Mouse (Mus musculus): ENCODE results near the gene Olfr1270. TPM values are rescaled to one million over a fixed set of nuclear protein-coding genes. Genes with fewer than 3 reads are reported as not detected.
"Not testable (repeated sequence)": the region's sequence is repeated elsewhere in the genome, so short reads cannot be mapped to it uniquely, and the experiment has no call there.

Olfr1270 gene
- polyA plus RNA-seq (2015; fragmentation: Nextera tagmentation; extraction: Ambion mirVana): not detected in 2 replicates

- H3K4me1 ChIP-seq (replicated peaks): no peaks in the 10 kb centered on the region
- H3K4me2 ChIP-seq: no peak within 1 kb of the TSS
- no peak within 1 kb of the TSS for H3K4me3 ChIP-seq (replicated peaks)
- ATAC-seq (ENCODE audit: low read depth) (no peak), DNase-seq (no peak)
- no peaks in the 10 kb centered on the region for H3K36me3 ChIP-seq
- H3K27me3 ChIP-seq: no peaks in the 10 kb centered on the region
- H3K27ac ChIP-seq: no peak within 1 kb of the TSS
- 67% methylated on average over 3 of the region's 3 CpGs for WGBS (ENCODE audit: insufficient replicate concordance)
- H3K9ac ChIP-seq: no peak within 1 kb of the TSS
- no peaks in the 10 kb centered on the region for H3K9me3 ChIP-seq (replicated peaks)
Observed at GRCm38 (mm10) chr2:90152991-90153390, at the start of gene Olfr1270. Gene Olfr1270 (minus strand): TSS chr2:90153091.

GRCm38 (mm10) chr2:90199606-90200005 is 46.7 kb upstream of the Olfr1270 start:
- H3K4me3 ChIP-seq (replicated peaks); H3K36me3 ChIP-seq: not testable (repeated sequence)
- no CpG with 5 or more reads among the region's 4 CpGs for WGBS (ENCODE audit: insufficient replicate concordance)

DNA sequence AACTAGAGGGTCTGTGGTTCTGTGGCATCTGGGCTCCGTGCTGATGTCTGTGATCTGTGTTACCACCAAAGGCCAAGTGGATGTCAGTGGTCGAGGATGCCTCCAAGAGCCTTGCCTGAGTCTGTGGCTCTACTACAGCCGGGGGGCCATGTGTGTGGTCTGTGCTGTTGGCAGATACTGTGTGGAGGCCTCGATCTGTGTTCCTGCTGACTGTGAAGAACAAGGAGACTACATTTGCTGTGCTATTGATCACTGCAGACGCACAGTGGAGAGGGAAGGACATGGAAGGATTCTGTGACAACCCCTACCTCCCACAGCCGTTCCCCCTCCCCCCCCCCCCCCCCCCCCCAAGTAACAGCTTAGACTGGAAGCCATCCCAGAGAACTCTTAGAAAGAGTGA is 42.4 kb upstream of the Olfr1270 start:
- WGBS (ENCODE audit: insufficient replicate concordance): no CpG with 5 or more reads among the region's 6 CpGs
- not testable (repeated sequence) for H3K27ac ChIP-seq; H3K4me3 ChIP-seq (replicated peaks); H3K9ac ChIP-seq; H3K27me3 ChIP-seq; ATAC-seq (ENCODE audit: low read depth); H3K4me2 ChIP-seq; H3K9me3 ChIP-seq (replicated peaks); DNase-seq; H3K36me3 ChIP-seq; H3K4me1 ChIP-seq (replicated peaks)

More at GRCm38 (mm10) chr2:90199606-90200005, 46.7 kb upstream of the Olfr1270 start:
- not testable (repeated sequence) for H3K27ac ChIP-seq; H3K27me3 ChIP-seq; H3K9me3 ChIP-seq (replicated peaks); H3K4me1 ChIP-seq (replicated peaks); ATAC-seq (ENCODE audit: low read depth); H3K4me2 ChIP-seq; H3K9ac ChIP-seq; DNase-seq

DNA sequence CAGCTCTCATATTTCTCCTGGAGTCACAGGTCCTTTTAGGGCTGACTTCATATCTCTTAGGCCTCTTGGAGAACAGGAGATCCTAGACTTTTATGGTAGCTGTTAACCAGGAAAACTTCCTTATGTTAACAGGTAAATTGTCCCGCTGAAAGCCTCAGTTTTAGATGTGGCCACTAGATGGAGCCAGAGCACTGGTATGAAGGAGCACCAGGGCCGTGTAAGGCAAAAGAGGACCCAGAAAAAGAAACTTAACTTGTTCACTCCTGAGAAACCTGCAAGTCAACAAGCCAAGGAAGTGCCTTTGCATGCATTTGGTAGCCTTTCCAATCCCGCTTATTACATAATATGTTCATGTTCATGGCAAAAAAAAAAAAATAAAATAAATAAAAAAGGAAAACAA is 41.9 kb upstream of the Olfr1270 start:
- H3K27ac ChIP-seq: not testable (repeated sequence)

GRCm38 (mm10) chr2:90187082-90187481 is 34.2 kb upstream of the Olfr1270 start:
- not testable (repeated sequence) for ATAC-seq (ENCODE audit: low read depth); DNase-seq; H3K27me3 ChIP-seq; H3K36me3 ChIP-seq; H3K4me2 ChIP-seq; H3K4me3 ChIP-seq (replicated peaks); H3K9me3 ChIP-seq (replicated peaks); H3K27ac ChIP-seq; H3K4me1 ChIP-seq (replicated peaks); H3K9ac ChIP-seq
- WGBS (ENCODE audit: insufficient replicate concordance): no CpG with 5 or more reads among the region's 5 CpGs

More for the DNA sequence above, 41.9 kb upstream of the Olfr1270 start:
- H3K4me1 ChIP-seq (replicated peaks); H3K9me3 ChIP-seq (replicated peaks); H3K4me2 ChIP-seq; H3K4me3 ChIP-seq (replicated peaks); H3K36me3 ChIP-seq; ATAC-seq (ENCODE audit: low read depth); H3K9ac ChIP-seq; H3K27me3 ChIP-seq; DNase-seq: not testable (repeated sequence)
- no CpG with 5 or more reads among the region's 3 CpGs for WGBS (ENCODE audit: insufficient replicate concordance)

DNA sequence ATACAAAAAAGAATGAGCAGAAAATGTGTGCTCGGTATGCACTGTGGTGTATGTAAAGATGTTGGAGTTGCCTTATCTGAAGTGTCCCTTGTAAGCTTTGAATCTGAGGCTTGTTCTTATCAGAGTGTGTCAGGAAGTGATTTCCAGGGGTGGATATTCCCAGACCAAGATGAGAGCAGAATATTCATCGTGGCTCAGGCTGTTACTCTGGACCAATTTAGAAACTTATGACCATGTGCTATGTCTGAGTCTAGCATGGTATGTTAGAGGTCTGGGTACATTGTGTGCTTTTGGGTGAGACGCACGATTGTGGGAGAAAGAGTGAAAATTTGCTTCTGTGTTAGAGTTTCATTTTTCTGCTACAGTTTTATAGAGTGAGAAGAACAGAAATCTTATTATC is 33.2 kb upstream of the Olfr1270 start:
- not testable (repeated sequence) for H3K9me3 ChIP-seq (replicated peaks); H3K4me2 ChIP-seq; H3K36me3 ChIP-seq; DNase-seq; H3K27ac ChIP-seq; ATAC-seq (ENCODE audit: low read depth); H3K27me3 ChIP-seq; H3K9ac ChIP-seq; H3K4me3 ChIP-seq (replicated peaks); H3K4me1 ChIP-seq (replicated peaks)
- WGBS (ENCODE audit: insufficient replicate concordance): no CpG with 5 or more reads among the region's 4 CpGs

DNA sequence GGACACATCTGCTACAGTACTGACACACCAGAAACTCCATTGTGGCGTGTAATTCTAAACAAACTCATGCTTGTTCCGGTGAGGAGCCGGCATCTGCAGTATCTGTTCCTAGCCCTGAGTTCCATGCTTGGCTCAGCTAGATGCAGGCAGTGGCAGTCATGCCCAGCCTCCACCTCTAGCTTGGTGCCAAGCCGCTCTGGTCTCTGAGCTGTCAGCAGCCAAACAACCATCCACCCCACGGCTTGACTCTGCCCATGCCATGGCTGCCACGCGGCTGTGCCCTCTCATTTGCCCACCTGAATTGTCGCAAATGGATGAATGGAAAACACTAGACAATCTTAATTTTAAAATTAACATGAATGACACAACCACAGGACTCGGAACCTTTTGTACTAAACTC is 1.0 kb upstream of the Olfr1270 start:
- Histone ChIP-seq H3K9ac (no peak overlapping the region), H3K27ac (no peak overlapping the region), H3K9me3 (replicated peaks) (no peaks in the 10 kb centered on the region), H3K36me3 (no peaks in the 10 kb centered on the region), H3K4me3 (replicated peaks) (no peak overlapping the region), H3K4me2 (no peak overlapping the region), H3K27me3 (no peaks in the 10 kb centered on the region), H3K4me1 (replicated peaks) (no peaks in the 10 kb centered on the region)
- DNase-seq (no peak), ATAC-seq (ENCODE audit: low read depth) (no peak)
- 66% methylated on average over 9 of the region's 9 CpGs for WGBS (ENCODE audit: insufficient replicate concordance)

DNA sequence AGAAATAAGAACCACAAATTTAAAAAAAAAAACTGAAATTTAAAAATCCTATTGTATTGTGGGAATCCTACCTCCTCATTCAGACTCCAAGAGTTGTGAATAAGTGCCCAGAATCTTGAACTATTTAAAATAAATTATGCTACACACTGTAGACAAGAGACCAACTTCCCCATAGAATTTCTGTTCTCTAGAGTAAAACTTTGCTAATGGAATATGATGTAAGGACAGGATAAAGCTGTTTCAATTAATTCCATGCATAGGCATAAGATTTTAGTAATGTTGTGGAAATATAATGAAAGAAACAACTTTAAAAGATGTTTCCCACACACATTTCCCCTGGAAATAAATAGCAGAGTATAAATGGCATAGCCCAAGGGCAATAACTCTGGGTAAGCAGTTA is 10.7 kb downstream of the Olfr1270 start, which contains the start of gene Olfr32:
Gene Olfr32 (minus strand): TSS at position 101 of the 400 bp plus-strand sequence.
- Histone ChIP-seq H3K27ac (no peak within 1 kb of the TSS), H3K4me3 (replicated peaks) (no peak within 1 kb of the TSS), H3K36me3 (no peaks in the 10 kb centered on the region), H3K4me2 (no peak within 1 kb of the TSS), H3K27me3 (no peaks in the 10 kb centered on the region), H3K4me1 (replicated peaks) (no peaks in the 10 kb centered on the region), H3K9me3 (replicated peaks) (no peaks in the 10 kb centered on the region; the same call in 1 of the 2 replicates), H3K9ac (no peak within 1 kb of the TSS)
- ATAC-seq (ENCODE audit: low read depth) (no peak), DNase-seq (no peak)

DNA sequence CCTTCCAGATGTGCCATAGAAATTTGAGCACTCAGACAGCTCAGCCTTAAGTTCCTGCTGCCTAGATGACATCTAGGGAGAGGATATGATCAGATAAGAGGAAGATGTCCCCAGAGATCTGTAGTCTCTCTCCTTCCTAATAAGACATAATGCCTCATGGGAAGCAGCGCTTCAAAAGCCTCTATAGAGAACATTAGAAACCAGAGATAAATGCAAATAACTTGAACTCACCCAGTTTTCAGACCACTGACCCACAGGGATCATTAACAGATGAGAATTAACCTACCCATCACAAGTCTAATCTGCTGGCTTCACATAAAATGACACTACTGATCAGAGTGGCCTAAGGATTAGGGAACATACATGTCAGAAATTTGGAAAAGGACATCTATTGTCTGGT is 31.6 kb downstream of the Olfr1270 start, which contains the start of gene Olfr1269:
Gene Olfr1269 (minus strand): TSS at position 101 of the 400 bp plus-strand sequence.
- no peak within 1 kb of the TSS for H3K4me2 ChIP-seq
- H3K9ac ChIP-seq: no peak within 1 kb of the TSS
- no peak for ATAC-seq (ENCODE audit: low read depth)
- no peaks in the 10 kb centered on the region for H3K4me1 ChIP-seq (replicated peaks)
- no peak within 1 kb of the TSS for H3K27ac ChIP-seq
- no peak for DNase-seq
- WGBS (ENCODE audit: insufficient replicate concordance): 61% methylated on average over 1 of the region's 1 CpGs
- H3K36me3 ChIP-seq: no peaks in the 10 kb centered on the region
- H3K9me3 ChIP-seq (replicated peaks): no peaks in the 10 kb centered on the region
- H3K4me3 ChIP-seq (replicated peaks): no peak within 1 kb of the TSS
- no peaks in the 10 kb centered on the region for H3K27me3 ChIP-seq

Other genes starting within 250 kb of the Olfr1270 start
- gene Olfr1258, start 225.8 kb downstream of the Olfr1270 start, polyA plus RNA-seq (2015; fragmentation: Nextera tagmentation; extraction: Ambion mirVana): not detected in 2 replicates
- not detected in 2 replicates for gene Olfr1259, start 204.4 kb downstream of the Olfr1270 start, polyA plus RNA-seq (2015; fragmentation: Nextera tagmentation; extraction: Ambion mirVana)
- gene Olfr1260, start 178.8 kb downstream of the Olfr1270 start, polyA plus RNA-seq (2015; fragmentation: Nextera tagmentation; extraction: Ambion mirVana): not detected in 2 replicates
- gene Olfr1261, start 161.9 kb downstream of the Olfr1270 start, polyA plus RNA-seq (2015; fragmentation: Nextera tagmentation; extraction: Ambion mirVana): not detected in 2 replicates
- not detected in 2 replicates for gene Olfr1262, start 152.9 kb downstream of the Olfr1270 start, polyA plus RNA-seq (2015; fragmentation: Nextera tagmentation; extraction: Ambion mirVana)
- not detected in 2 replicates for gene Olfr1263, start 141.0 kb downstream of the Olfr1270 start, polyA plus RNA-seq (2015; fragmentation: Nextera tagmentation; extraction: Ambion mirVana)
- not detected in 2 replicates for gene Olfr1264, start 127.5 kb downstream of the Olfr1270 start, polyA plus RNA-seq (2015; fragmentation: Nextera tagmentation; extraction: Ambion mirVana)
- gene Olfr1265, start 117.8 kb downstream of the Olfr1270 start, polyA plus RNA-seq (2015; fragmentation: Nextera tagmentation; extraction: Ambion mirVana): not detected in 2 replicates
- gene Olfr140, start 89.5 kb downstream of the Olfr1270 start, polyA plus RNA-seq (2015; fragmentation: Nextera tagmentation; extraction: Ambion mirVana): not detected in 2 replicates
- not detected in 2 replicates for gene Olfr1269, start 31.7 kb downstream of the Olfr1270 start, polyA plus RNA-seq (2015; fragmentation: Nextera tagmentation; extraction: Ambion mirVana)
- gene Olfr32, start 10.8 kb downstream of the Olfr1270 start, polyA plus RNA-seq (2015; fragmentation: Nextera tagmentation; extraction: Ambion mirVana): not detected in 2 replicates
- gene Olfr1506, start 71.4 kb upstream of the Olfr1270 start, polyA plus RNA-seq (2015; fragmentation: Nextera tagmentation; extraction: Ambion mirVana): not detected in 2 replicates
- not detected in 2 replicates for gene Olfr142, start 104.5 kb upstream of the Olfr1270 start, polyA plus RNA-seq (2015; fragmentation: Nextera tagmentation; extraction: Ambion mirVana)
- gene Olfr1271, start 117.9 kb upstream of the Olfr1270 start, polyA plus RNA-seq (2015; fragmentation: Nextera tagmentation; extraction: Ambion mirVana): not detected in 2 replicates
- gene Olfr1272, start 139.8 kb upstream of the Olfr1270 start, polyA plus RNA-seq (2015; fragmentation: Nextera tagmentation; extraction: Ambion mirVana): not detected in 2 replicates
- not detected in 2 replicates for gene Gm13769, start 169.1 kb upstream of the Olfr1270 start, polyA plus RNA-seq (2015; fragmentation: Nextera tagmentation; extraction: Ambion mirVana)
- gene Olfr1274-ps, start 245.6 kb upstream of the Olfr1270 start, polyA plus RNA-seq (2015; fragmentation: Nextera tagmentation; extraction: Ambion mirVana): not detected in 2 replicates

Data from liver, embryonic 13.5 days (tissue).